9 mouse cellular contexts compared by ENCODE assay signal in the genomic region with DNA sequence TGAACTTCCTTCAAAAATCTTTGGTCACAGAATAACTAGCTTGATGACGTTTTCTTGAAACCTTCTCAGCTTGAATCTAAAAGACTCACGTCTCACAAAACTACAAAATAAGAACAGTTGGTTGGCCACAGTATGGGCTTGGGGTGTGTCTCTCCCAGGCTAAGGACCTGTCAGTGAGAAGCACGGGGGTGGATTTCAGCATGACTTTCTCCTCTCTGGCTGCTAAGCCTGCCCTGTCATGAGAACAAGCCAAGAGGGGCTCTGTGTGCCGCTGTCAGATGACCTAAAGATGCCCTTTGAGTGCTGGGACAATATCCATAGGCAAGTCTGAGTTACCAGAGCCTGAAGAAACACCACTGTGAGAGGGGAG. TPM values are rescaled to one million over a fixed set of nuclear protein-coding genes. Genes with fewer than 3 reads are reported as not detected.
A peak's percentile ranks its signal among the peaks of the same experiment; 100 is the strongest.
DNase-seq lines count a peak whose midpoint lies in the region; ATAC-seq and TF ChIP-seq lines count a peak whose summit lies in the region.
"Had no signal": no experiment of that assay in that cellular context is flagged by ENCODE, and none has a peak within 500 bp of the region (broad histone marks: within the 10 kb centered on the region; RNA-seq: fewer than 3 reads in every experiment).

No protein-coding gene starts in this region.

- H3K9ac ChIP-seq in lung, embryonic 14.5 days = no peak overlapping the region
- no peak overlapping the region for H3K9ac ChIP-seq in heart, postnatal 0 days (replicated peaks; ENCODE audit: low read depth, low read length)
- H3K9ac ChIP-seq in forebrain, embryonic 11.5 days (ENCODE audit: low read length) = no peak overlapping the region
- H3K9ac ChIP-seq: embryonic facial prominence, embryonic 13.5 days had no signal

- peak; percentile 11 for DNase-seq in lung, embryonic 14.5 days
- DNase-seq in lung, postnatal 14 days = no peak
- peak; percentile 82 for DNase-seq in Muller cell, postnatal 12 days (ENCODE audit: inconsistent ontology term)
- no peak for DNase-seq in heart, postnatal 0 days (ENCODE audit: low spot score)
- DNase-seq in kidney, postnatal 36 days = peak; percentile 72 to 85
- no peak for DNase-seq in forebrain, embryonic 11.5 days (ENCODE audit: low spot score)
- DNase-seq in right cerebral cortex, postnatal 10 days (ENCODE audit: low spot score in 2 of 2) = no peak

- no peaks in the 10 kb centered on the region for H3K27me3 ChIP-seq in lung, embryonic 14.5 days (ENCODE audit: insufficient read depth, low read length)
- no peaks in the 10 kb centered on the region for H3K27me3 ChIP-seq in heart, postnatal 0 days (ENCODE audit: control insufficient read depth, insufficient read depth, low read length)
- H3K27me3 ChIP-seq in forebrain, embryonic 11.5 days (ENCODE audit: control insufficient read depth, insufficient read depth, low read length) = no peaks in the 10 kb centered on the region
- H3K27me3 ChIP-seq: embryonic facial prominence, embryonic 13.5 days had no signal

- no peaks in the 10 kb centered on the region for H3K9me3 ChIP-seq in lung, embryonic 14.5 days (ENCODE audit: low read depth, low read length)
- H3K9me3 ChIP-seq in heart, postnatal 0 days (replicated peaks; ENCODE audit: control insufficient read depth, low read length) = no peaks in the 10 kb centered on the region
- H3K9me3 ChIP-seq in forebrain, embryonic 11.5 days (ENCODE audit: control insufficient read depth, low read length) = no peaks in the 10 kb centered on the region
- H3K9me3 ChIP-seq: embryonic facial prominence, embryonic 13.5 days had no signal

- H3K4me2 ChIP-seq in lung, embryonic 14.5 days = no peak overlapping the region
- H3K4me2 ChIP-seq in heart, postnatal 0 days (ENCODE audit: low read depth, low read length) = no peak overlapping the region
- no peak overlapping the region for H3K4me2 ChIP-seq in forebrain, embryonic 11.5 days (ENCODE audit: low read depth, low read length, severe bottlenecking)
- H3K4me2 ChIP-seq: embryonic facial prominence, embryonic 13.5 days had no signal

- ATAC-seq in lung, embryonic 14.5 days (ENCODE audit: insufficient read depth) = peak; percentile 57
- peak; percentile 72; the same call in 1 of the 2 replicates for ATAC-seq in heart, postnatal 0 days (ENCODE audit: insufficient read depth, low read depth)
- ATAC-seq in forebrain, embryonic 11.5 days (replicated peaks; ENCODE audit: low FRiP score) = no peak
- ATAC-seq in CD4-positive, CD25-positive, alpha-beta regulatory T cell, adult 4 months = no peak

- 27% methylated on average over 4 of the region's 4 CpGs for WGBS in lung, embryonic 14.5 days
- WGBS in heart, postnatal 0 days = 10% methylated on average over 4 of the region's 4 CpGs
- WGBS in forebrain, embryonic 11.5 days = 48% methylated on average over 4 of the region's 4 CpGs

- no peaks in the 10 kb centered on the region for H3K4me1 ChIP-seq in lung, embryonic 14.5 days (ENCODE audit: insufficient read depth)
- H3K4me1 ChIP-seq in heart, postnatal 0 days (ENCODE audit: control insufficient read depth, insufficient read depth) = peaks cover 10% of the 10 kb centered on the region; the same call in 1 of the 2 replicates
- H3K4me1 ChIP-seq in forebrain, embryonic 11.5 days (replicated peaks; ENCODE audit: control insufficient read depth, insufficient read depth, low read length) = no peaks in the 10 kb centered on the region
- H3K4me1 ChIP-seq: embryonic facial prominence, embryonic 13.5 days had no signal

- H3K27ac ChIP-seq in lung, embryonic 14.5 days (ENCODE audit: low read depth) = 0 out of 2 replicates have a peak overlapping the region, but pooled peaks have one; percentile 19
- peak overlapping the region; percentile 70 for H3K27ac ChIP-seq in heart, postnatal 0 days (ENCODE audit: low read depth)
- H3K27ac ChIP-seq in forebrain, embryonic 11.5 days (ENCODE audit: low read depth, low read length) = no peak overlapping the region
- H3K27ac ChIP-seq: embryonic facial prominence, embryonic 13.5 days had no signal

- no peaks in the 10 kb centered on the region for H3K36me3 ChIP-seq in lung, embryonic 14.5 days (ENCODE audit: insufficient read depth)
- H3K36me3 ChIP-seq in heart, postnatal 0 days (replicated peaks; ENCODE audit: control insufficient read depth, insufficient read depth, low read length) = no peaks in the 10 kb centered on the region
- no peaks in the 10 kb centered on the region for H3K36me3 ChIP-seq in forebrain, embryonic 11.5 days (ENCODE audit: control insufficient read depth, insufficient read depth, low read length)
- H3K36me3 ChIP-seq: embryonic facial prominence, embryonic 13.5 days had no signal

- no peak overlapping the region for H3K4me3 ChIP-seq in lung, embryonic 14.5 days (ENCODE audit: low read depth, low read length)
- H3K4me3 ChIP-seq in heart, postnatal 0 days (ENCODE audit: low read depth, low read length) = no peak overlapping the region
- H3K4me3 ChIP-seq in forebrain, embryonic 11.5 days (ENCODE audit: low read depth, low read length) = no peak overlapping the region
- H3K4me3 ChIP-seq: embryonic facial prominence, embryonic 13.5 days had no signal

- no peak for TF ChIP-seq CTCF in lung, embryonic 14.5 days (IDR thresholded peaks at IDR 0.05; ENCODE audit: low read depth)
- TF ChIP-seq CTCF in heart, postnatal 0 days (IDR thresholded peaks at IDR 0.05; ENCODE audit: low read depth) = no peak

- no peak for TF ChIP-seq EP300 in heart, postnatal 0 days (IDR thresholded peaks at IDR 0.05; ENCODE audit: low read depth)

RNA-seq across cellular contexts. Expression of a gene that starts 20.5 kb away (rescaled TPM):
- 2.5 and 3.4 TPM in 2 replicates for polyA plus RNA-seq in lung, embryonic 14.5 days (2014; fragmentation: Nextera tagmentation; extraction: Ambion mirVana)
- total RNA-seq in heart, postnatal 0 days (2014; rRNA removed; ENCODE audit: low replicate concordance) = 3.2 and 4.9 TPM in 2 replicates
- polyA plus RNA-seq in heart, postnatal 0 days (2015; fragmentation: Nextera tagmentation; extraction: Ambion mirVana) = 0.87 and 0.92 TPM in 2 replicates
- 2.0 and 3.3 TPM in 2 replicates for polyA plus RNA-seq in forebrain, embryonic 11.5 days (2014; fragmentation: Nextera tagmentation; extraction: Ambion mirVana)
- 1 to 10 TPM; 6.1 to 8.2 TPM for polyA plus RNA-seq in CD4-positive, CD25-positive, alpha-beta regulatory T cell, adult 4 months (2017; shearing (Covaris generic))

RNA-seq across cellular contexts. Expression of a gene that starts 31.8 kb away (rescaled TPM):
- 8.9 and 9.7 TPM in 2 replicates for polyA plus RNA-seq in lung, embryonic 14.5 days (2014; fragmentation: Nextera tagmentation; extraction: Ambion mirVana)
- total RNA-seq in heart, postnatal 0 days (2014; rRNA removed; ENCODE audit: low replicate concordance) = 16.6 and 20.4 TPM in 2 replicates
- polyA plus RNA-seq in heart, postnatal 0 days (2015; fragmentation: Nextera tagmentation; extraction: Ambion mirVana) = 3.6 and 3.7 TPM in 2 replicates
- polyA plus RNA-seq in forebrain, embryonic 11.5 days (2014; fragmentation: Nextera tagmentation; extraction: Ambion mirVana) = 9.8 and 11.0 TPM in 2 replicates
- polyA plus RNA-seq in CD4-positive, CD25-positive, alpha-beta regulatory T cell, adult 4 months (2017; shearing (Covaris generic)) = 1 to 10 TPM; 2.2 to 3.6 TPM

Comparison
In these comparisons a context has a peak if more than half of its experiments do, and no peak if none do; other contexts are left out.
1. DNase-seq: peak in lung, embryonic 14.5 days (single experiment), Muller cell, postnatal 12 days (single experiment) and kidney, postnatal 36 days (2 of 2); none in lung, postnatal 14 days (single experiment), heart, postnatal 0 days (single experiment), forebrain, embryonic 11.5 days (single experiment) and right cerebral cortex, postnatal 10 days (0 of 2).
2. ATAC-seq: peak in lung, embryonic 14.5 days (single experiment) and heart, postnatal 0 days (single experiment); none in forebrain, embryonic 11.5 days (single experiment) and CD4-positive, CD25-positive, alpha-beta regulatory T cell, adult 4 months (single experiment).